Mouse (Mus musculus) lung, embryonic 16.5 days (tissue): ENCODE results near the gene Prss48. TPM values are rescaled to one million over a fixed set of nuclear protein-coding genes. Genes with fewer than 3 reads are reported as not detected.
"Not testable (repeated sequence)": the region's sequence is repeated elsewhere in the genome, so short reads cannot be mapped to it uniquely, and the experiment has no call there.

Source experiments
- ATAC-seq: fragments of 200-750 bp; cut with Nextera tagmentation; 2 replicates; pipeline ENCODE4 v1.8.0; 2017; ENCODE audit warnings: low read depth, mild to moderate bottlenecking, moderate library complexity
- H3K27ac ChIP-seq: fragments of 300-500 bp; sonication (generic); 2 replicates; pipeline ENCODE4 v1.5.1; 2014; ENCODE audit warnings: mild to moderate bottlenecking, control low read depth, low read length
- H3K27me3 ChIP-seq: fragments of 300-500 bp; sonication (generic); 2 replicates; pipeline ENCODE4 v1.6.1; 2014; ENCODE audit warnings: low read depth, low read length, mixed read lengths; ENCODE audit not compliant: control insufficient read depth, insufficient read depth
- H3K36me3 ChIP-seq: fragments of 300-500 bp; sonication (generic); 2 replicates; pipeline ENCODE4 v1.6.1; 2014; ENCODE audit warnings: low read length; ENCODE audit not compliant: control insufficient read depth, insufficient read depth
- H3K4me1 ChIP-seq: fragments of 300-500 bp; sonication (generic); replicated peaks from 2 replicates; pipeline ENCODE4 v1.6.1; 2014; ENCODE audit warnings: low read length, mixed read lengths; ENCODE audit not compliant: control insufficient read depth, insufficient read depth
- H3K4me2 ChIP-seq: fragments of 300-500 bp; sonication (generic); 2 replicates; pipeline ENCODE4 v1.6.1; 2014; ENCODE audit warnings: low read depth, low read length, control low read depth
- H3K4me3 ChIP-seq: fragments of 300-500 bp; sonication (generic); 2 replicates; pipeline ENCODE4 v1.5.1; 2014; ENCODE audit warnings: mild to moderate bottlenecking, low read length, control low read depth
- H3K9ac ChIP-seq: fragments of 300-500 bp; sonication (generic); 2 replicates; pipeline ENCODE4 v1.6.1; 2014; ENCODE audit warnings: low read length, control low read depth
- H3K9me3 ChIP-seq: fragments of 300-500 bp; sonication (generic); 2 replicates; pipeline ENCODE4 v1.6.1; 2016; ENCODE audit warnings: low read length; ENCODE audit not compliant: control insufficient read depth
- WGBS: fragments of 180-500 bp; shearing (Covaris S2); extraction: QIAGEN DNeasy Blood & Tissue Kit; methylation state at CpG from one replicate; pipeline ENCODE4 v1.1.7; 2014; 5-methylcytosine and 5-hydroxymethylcytosine counted together
- polyA plus RNA-seq: library from polyadenylated mRNA; unstranded; fragments of >200 nt; fragmentation: Nextera tagmentation; extraction: Ambion mirVana; gene quantifications from 2 replicates; pipeline ENCODE4 v1.2.1, GENCODE M21; 2015

The Prss48 gene
- polyA plus RNA-seq, 1 experiment from 2014 or later: 0.16 TPM

GRCm38 (mm10) chr3:85991140-85991801 is 11.0 kb downstream of the Prss48 start:
- 66% methylated on average over 6 of the region's 6 CpGs for WGBS

GRCm38 (mm10) chr3:85987225-85987624 is 15.1 kb downstream of the Prss48 start:
- H3K4me2 ChIP-seq: no peak overlapping the region
- no peak overlapping the region for H3K4me3 ChIP-seq
- no peaks in the 10 kb centered on the region for H3K36me3 ChIP-seq
- ATAC-seq: no peak
- H3K9ac ChIP-seq: no peak overlapping the region
- H3K4me1 ChIP-seq: no peaks in the 10 kb centered on the region
- H3K27me3 ChIP-seq: no peaks in the 10 kb centered on the region
- no peaks in the 10 kb centered on the region for H3K9me3 ChIP-seq
- H3K27ac ChIP-seq: no peak overlapping the region
- 88% methylated on average over 2 of the region's 2 CpGs for WGBS

More at GRCm38 (mm10) chr3:85991140-85991801, 11.0 kb downstream of the Prss48 start:
- ATAC-seq: no peak
- no peaks in the 10 kb centered on the region; the same call in 1 of the 2 replicates for H3K4me1 ChIP-seq
- H3K4me3 ChIP-seq: no peak overlapping the region
- no peaks in the 10 kb centered on the region for H3K9me3 ChIP-seq
- no peaks in the 10 kb centered on the region for H3K36me3 ChIP-seq
- no peak overlapping the region for H3K4me2 ChIP-seq
- H3K27me3 ChIP-seq: no peaks in the 10 kb centered on the region
- no peak overlapping the region for H3K9ac ChIP-seq
- no peak overlapping the region for H3K27ac ChIP-seq

GRCm38 (mm10) chr3:85984537-85984936 is 17.8 kb downstream of the Prss48 start:
- WGBS: 87% methylated on average over 6 of the region's 6 CpGs
- H3K9ac ChIP-seq: no peak overlapping the region
- no peaks in the 10 kb centered on the region for H3K4me1 ChIP-seq
- no peak overlapping the region for H3K27ac ChIP-seq
- no peak overlapping the region for H3K4me2 ChIP-seq
- H3K9me3 ChIP-seq: no peaks in the 10 kb centered on the region; the same call in 1 of the 2 replicates
- ATAC-seq: no peak
- no peaks in the 10 kb centered on the region for H3K36me3 ChIP-seq
- H3K4me3 ChIP-seq: no peak overlapping the region
- H3K27me3 ChIP-seq: no peaks in the 10 kb centered on the region

- not testable (repeated sequence) for H3K4me1 ChIP-seq, H3K9me3 ChIP-seq, ATAC-seq, H3K27ac ChIP-seq, H3K36me3 ChIP-seq, H3K9ac ChIP-seq, H3K4me3 ChIP-seq, H3K27me3 ChIP-seq, H3K4me2 ChIP-seq
- 84% methylated on average over 3 of the region's 3 CpGs for WGBS
Observed at GRCm38 (mm10) chr3:85981761-85982160, 20.5 kb downstream of the Prss48 start.

- no peak overlapping the region for H3K9ac ChIP-seq
- H3K27me3 ChIP-seq: no peaks in the 10 kb centered on the region
- 68% methylated on average over 4 of the region's 4 CpGs for WGBS
- ATAC-seq: no peak
- H3K27ac ChIP-seq: no peak overlapping the region
- H3K36me3 ChIP-seq: no peaks in the 10 kb centered on the region
- H3K4me3 ChIP-seq: no peak overlapping the region
- H3K9me3 ChIP-seq: no peaks in the 10 kb centered on the region; the same call in 1 of the 2 replicates
- peaks cover 9% of the 10 kb centered on the region; the same call in 1 of the 2 replicates for H3K4me1 ChIP-seq
- no peak overlapping the region for H3K4me2 ChIP-seq
Observed at GRCm38 (mm10) chr3:85980036-85980435, 22.3 kb downstream of the Prss48 start.

- WGBS: 82% methylated on average over 4 of the region's 4 CpGs
- no peaks in the 10 kb centered on the region for H3K36me3 ChIP-seq
- H3K4me3 ChIP-seq: no peak overlapping the region
- H3K27ac ChIP-seq: no peak overlapping the region
- no peaks in the 10 kb centered on the region for H3K27me3 ChIP-seq
- ATAC-seq: no peak
- H3K9ac ChIP-seq: no peak overlapping the region
- no peak overlapping the region for H3K4me2 ChIP-seq
- H3K4me1 ChIP-seq: peaks cover 40% of the 10 kb centered on the region
- H3K9me3 ChIP-seq: no peaks in the 10 kb centered on the region
Observed at GRCm38 (mm10) chr3:85974451-85974850, 27.8 kb downstream of the Prss48 start.

GRCm38 (mm10) chr3:85973376-85974140 is 28.7 kb downstream of the Prss48 start:
- Histone ChIP-seq H3K4me3 (no peak overlapping the region), H3K27me3 (no peaks in the 10 kb centered on the region), H3K9ac (no peak overlapping the region), H3K4me1 (peaks cover 36% of the 10 kb centered on the region), H3K4me2 (peak overlapping the region; percentile 88), H3K27ac (no peak overlapping the region), H3K36me3 (no peaks in the 10 kb centered on the region), H3K9me3 (no peaks in the 10 kb centered on the region)
- 86% methylated on average over 10 of the region's 10 CpGs for WGBS
- ATAC-seq: no peak

GRCm38 (mm10) chr3:85971599-85971975 is 30.7 kb downstream of the Prss48 start:
- Histone ChIP-seq H3K36me3 (no peaks in the 10 kb centered on the region), H3K27ac (peak overlapping the region; percentile 88), H3K9ac (peak overlapping the region; percentile 89), H3K4me2 (peak overlapping the region; percentile 88), H3K27me3 (no peaks in the 10 kb centered on the region), H3K4me3 (peak overlapping the region; percentile 89), H3K9me3 (no peaks in the 10 kb centered on the region), H3K4me1 (peaks cover 36% of the 10 kb centered on the region)
- no peak for ATAC-seq
- 2% methylated on average over 13 of the region's 13 CpGs for WGBS

GRCm38 (mm10) chr3:85970742-85971598 is 31.3 kb downstream of the Prss48 start, which contains the start of gene Sh3d19:
Sh3d19 (plus strand) TSS chr3:85971109.
- Histone ChIP-seq H3K4me3 (peak within 1 kb of the TSS; percentile 89), H3K4me2 (peak within 1 kb of the TSS; percentile 88), H3K27me3 (no peaks in the 10 kb centered on the region), H3K36me3 (no peaks in the 10 kb centered on the region), H3K9me3 (no peaks in the 10 kb centered on the region), H3K4me1 (peaks cover 36% of the 10 kb centered on the region), H3K27ac (peak within 1 kb of the TSS; percentile 88), H3K9ac (peak within 1 kb of the TSS; percentile 89)
- peak; percentile 98 for ATAC-seq
- under 1% methylated on average over 57 of the region's 73 CpGs for WGBS
